Mouse (Mus musculus) liver, embryonic 13.5 days (tissue): ENCODE measurements around the gene Dlg4. TPM values are rescaled to one million over a fixed set of nuclear protein-coding genes. Genes with fewer than 3 reads are reported as not detected.

Source experiments
- ATAC-seq: fragments of 200-750 bp; cut with Nextera tagmentation; 2 replicates; pipeline ENCODE4 v1.8.0; 2017; ENCODE audit warnings: low read depth, mild to moderate bottlenecking, moderate number of reproducible peaks, moderate library complexity
- DNase-seq: peaks from one replicate; pipeline ENCODE4 v3.0.0; 2022
- H3K27ac ChIP-seq: fragments of 300-500 bp; sonication (generic); 2 replicates; pipeline ENCODE4 v1.5.1; 2015; ENCODE audit warnings: moderate library complexity, mild to moderate bottlenecking, inconsistent platforms
- H3K27me3 ChIP-seq: fragments of 300-500 bp; sonication (generic); 2 replicates; pipeline ENCODE4 v1.6.1; 2015; ENCODE audit warnings: mild to moderate bottlenecking, inconsistent platforms
- H3K36me3 ChIP-seq: fragments of 300-500 bp; sonication (generic); 2 replicates; pipeline ENCODE4 v1.6.1; 2015; ENCODE audit warnings: mild to moderate bottlenecking, inconsistent platforms
- H3K4me1 ChIP-seq: fragments of 300-500 bp; sonication (generic); replicated peaks from 2 replicates; pipeline ENCODE4 v1.6.1; 2015; ENCODE audit warnings: inconsistent platforms
- H3K4me2 ChIP-seq: fragments of 300-500 bp; sonication (generic); 2 replicates; pipeline ENCODE4 v1.6.1; 2015; ENCODE audit warnings: inconsistent platforms, mild to moderate bottlenecking, moderate library complexity
- H3K4me3 ChIP-seq: fragments of 300-500 bp; sonication (generic); replicated peaks from 2 replicates; pipeline ENCODE4 v1.5.1; 2015; ENCODE audit warnings: mild to moderate bottlenecking, inconsistent platforms
- H3K9ac ChIP-seq: fragments of 300-500 bp; sonication (generic); 2 replicates; pipeline ENCODE4 v1.6.1; 2015; ENCODE audit warnings: mild to moderate bottlenecking, inconsistent platforms
- H3K9me3 ChIP-seq: fragments of 300-500 bp; sonication (generic); replicated peaks from 2 replicates; pipeline ENCODE4 v1.6.1; 2016; ENCODE audit warnings: inconsistent platforms
- WGBS: fragments of 180-500 bp; shearing (Covaris S2); methylation state at CpG from one replicate; pipeline ENCODE4 v1.1.7; 2015; ENCODE audit not compliant: insufficient replicate concordance; 5-methylcytosine and 5-hydroxymethylcytosine counted together
- polyA plus RNA-seq: library from polyadenylated mRNA; unstranded; fragments of >200 nt; fragmentation: Nextera tagmentation; extraction: Ambion mirVana; gene quantifications from 2 replicates; pipeline ENCODE4 v1.2.1, GENCODE M21; 2015

Gene Dlg4
- polyA plus RNA-seq, 1 experiment from 2014 or later, result 1.2 TPM

- Histone ChIP-seq H3K27me3 (peaks cover 38% of the 10 kb centered on the region), H3K36me3 (no peaks in the 10 kb centered on the region), H3K4me3 (peak overlapping the region; percentile 64), H3K9me3 (no peaks in the 10 kb centered on the region), H3K27ac (peak overlapping the region; percentile 65), H3K4me1 (peaks cover 62% of the 10 kb centered on the region), H3K4me2 (peak overlapping the region; percentile 80), H3K9ac (peak overlapping the region; percentile 56)
- DNase-seq, result peak; percentile 63
- ATAC-seq, result peak; percentile 84
- 0% methylated on average over 8 of the region's 8 CpGs for WGBS
Observed at GRCm38 (mm10) chr11:70020731-70021263, 4.1 kb downstream of the Dlg4 start.

GRCm38 (mm10) chr11:70021264-70022132 is 4.8 kb downstream of the Dlg4 start:
- Histone ChIP-seq H3K9me3 (no peaks in the 10 kb centered on the region), H3K4me2 (peak overlapping the region; percentile 80), H3K4me1 (peaks cover 66% of the 10 kb centered on the region), H3K36me3 (no peaks in the 10 kb centered on the region), H3K4me3 (peak overlapping the region; percentile 64), H3K27me3 (peaks cover 45% of the 10 kb centered on the region), H3K27ac (peak overlapping the region; percentile 65), H3K9ac (peak overlapping the region; percentile 56)
- peak; percentile 75 for ATAC-seq
- 4% methylated on average over 40 of the region's 40 CpGs for WGBS
- DNase-seq, result peak; percentile 96

GRCm38 (mm10) chr11:70023481-70024150 is 6.9 kb downstream of the Dlg4 start:
- 8% methylated on average over 26 of the region's 29 CpGs for WGBS
- DNase-seq, result no peak
- H3K9ac ChIP-seq, result no peak overlapping the region

GRCm38 (mm10) chr11:70024151-70024514 is 7.4 kb downstream of the Dlg4 start:
- 21% methylated on average over 6 of the region's 6 CpGs for WGBS
- peaks cover 70% of the 10 kb centered on the region for H3K4me1 ChIP-seq
- ATAC-seq (no peak), DNase-seq (no peak)
- H3K4me2 ChIP-seq, result peak overlapping the region; percentile 45
- peak overlapping the region; percentile 14 for H3K4me3 ChIP-seq
- no peak overlapping the region for H3K9ac ChIP-seq
- no peak overlapping the region for H3K27ac ChIP-seq
- H3K9me3 ChIP-seq, result no peaks in the 10 kb centered on the region
- peaks cover 59% of the 10 kb centered on the region for H3K27me3 ChIP-seq
- no peaks in the 10 kb centered on the region for H3K36me3 ChIP-seq

More at GRCm38 (mm10) chr11:70023481-70024150, 6.9 kb downstream of the Dlg4 start:
- Histone ChIP-seq H3K4me3 (peak overlapping the region; percentile 14), H3K9me3 (no peaks in the 10 kb centered on the region), H3K36me3 (no peaks in the 10 kb centered on the region), H3K4me2 (peak overlapping the region; percentile 45), H3K27ac (no peak overlapping the region), H3K4me1 (peaks cover 70% of the 10 kb centered on the region), H3K27me3 (peaks cover 58% of the 10 kb centered on the region)
- no peak for ATAC-seq

GRCm38 (mm10) chr11:70026689-70027088 is 9.9 kb downstream of the Dlg4 start:
- Histone ChIP-seq H3K4me3 (no peak overlapping the region; the same call in 1 of the 2 replicates), H3K27me3 (peaks cover 59% of the 10 kb centered on the region), H3K36me3 (peaks cover 4% of the 10 kb centered on the region; the same call in 1 of the 2 replicates), H3K9ac (no peak overlapping the region), H3K4me2 (peak overlapping the region; percentile 40), H3K9me3 (no peaks in the 10 kb centered on the region), H3K4me1 (peaks cover 55% of the 10 kb centered on the region), H3K27ac (no peak overlapping the region)
- no peak for DNase-seq
- peak; percentile 57 for ATAC-seq
- 24% methylated on average over 19 of the region's 19 CpGs for WGBS

- no peak overlapping the region; the same call in 1 of the 2 replicates for H3K27ac ChIP-seq
- H3K9me3 ChIP-seq, result no peaks in the 10 kb centered on the region
- DNase-seq (no peak), ATAC-seq (no peak)
- no peak overlapping the region for H3K9ac ChIP-seq
- peaks cover 55% of the 10 kb centered on the region for H3K27me3 ChIP-seq
- H3K4me3 ChIP-seq, result no peak overlapping the region
- peak overlapping the region; percentile 40 for H3K4me2 ChIP-seq
- whole genome bisulfite sequencing, result 65% methylated on average over 9 of the region's 9 CpGs
- H3K4me1 ChIP-seq, result peaks cover 54% of the 10 kb centered on the region
- H3K36me3 ChIP-seq, result peaks cover 4% of the 10 kb centered on the region; the same call in 1 of the 2 replicates
Observed at GRCm38 (mm10) chr11:70027397-70027796, 10.7 kb downstream of the Dlg4 start.

GRCm38 (mm10) chr11:70028401-70029129 is 11.8 kb downstream of the Dlg4 start:
- 27% methylated on average over 12 of the region's 12 CpGs for WGBS
- Histone ChIP-seq H3K27ac (no peak overlapping the region), H3K36me3 (peaks cover 4% of the 10 kb centered on the region; the same call in 1 of the 2 replicates), H3K27me3 (peaks cover 43% of the 10 kb centered on the region), H3K9me3 (no peaks in the 10 kb centered on the region), H3K4me1 (peaks cover 46% of the 10 kb centered on the region), H3K9ac (no peak overlapping the region), H3K4me3 (no peak overlapping the region; the same call in 1 of the 2 replicates), H3K4me2 (peak overlapping the region; percentile 45)
- no peak for DNase-seq
- ATAC-seq, result no peak

- ATAC-seq, result peak; percentile 40
- Histone ChIP-seq H3K27ac (no peak overlapping the region), H3K4me2 (peak overlapping the region; percentile 45), H3K9me3 (no peaks in the 10 kb centered on the region), H3K27me3 (peaks cover 36% of the 10 kb centered on the region), H3K9ac (no peak overlapping the region), H3K4me3 (peak overlapping the region; percentile 20; the same call in 1 of the 2 replicates), H3K4me1 (peaks cover 39% of the 10 kb centered on the region), H3K36me3 (peaks cover 4% of the 10 kb centered on the region; the same call in 1 of the 2 replicates)
- 5% methylated on average over 20 of the region's 20 CpGs for WGBS
- DNase-seq, result peak; percentile 28
Observed at GRCm38 (mm10) chr11:70029130-70029801, 12.5 kb downstream of the Dlg4 start.

GRCm38 (mm10) chr11:70029829-70030550 is 13.2 kb downstream of the Dlg4 start:
- Histone ChIP-seq H3K4me2 (peak overlapping the region; percentile 45), H3K4me3 (no peak overlapping the region), H3K9me3 (no peaks in the 10 kb centered on the region)

More at GRCm38 (mm10) chr11:70029829-70030550, 13.2 kb downstream of the Dlg4 start:
- Histone ChIP-seq H3K36me3 (peaks cover 4% of the 10 kb centered on the region; the same call in 1 of the 2 replicates), H3K27ac (no peak overlapping the region), H3K9ac (no peak overlapping the region), H3K27me3 (peaks cover 29% of the 10 kb centered on the region), H3K4me1 (peaks cover 39% of the 10 kb centered on the region)
- DNase-seq, result no peak
- no peak for ATAC-seq
- WGBS, result 59% methylated on average over 11 of the region's 11 CpGs
